Mouse (Mus musculus): ENCODE data around the gene Fam47c.

Gene Fam47c

DNA sequence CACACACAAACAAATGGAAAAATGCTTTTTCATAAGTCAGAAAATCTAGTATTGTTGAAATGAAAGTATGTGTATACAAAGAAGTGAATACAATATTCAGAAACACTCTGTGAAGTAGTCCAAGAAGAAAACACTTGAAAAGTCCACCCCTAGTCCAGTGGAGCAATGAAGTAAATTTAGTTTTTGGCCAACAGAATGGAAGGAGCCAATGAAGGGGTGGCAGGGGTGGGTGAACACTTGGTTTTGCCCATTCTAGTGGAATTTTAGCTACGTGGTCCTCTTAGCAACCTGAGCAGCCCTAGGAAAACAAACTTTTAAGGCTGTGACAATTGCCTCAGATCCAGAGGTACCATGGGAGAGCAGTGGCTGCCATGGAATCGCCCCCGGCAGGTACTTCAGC is at the start of gene Fam47c:
Gene Fam47c (plus strand): TSS at position 301 of the 400 bp plus-strand sequence.
- no peak for DNase-seq (ENCODE audit: low spot score in 2 of 2)

DNA sequence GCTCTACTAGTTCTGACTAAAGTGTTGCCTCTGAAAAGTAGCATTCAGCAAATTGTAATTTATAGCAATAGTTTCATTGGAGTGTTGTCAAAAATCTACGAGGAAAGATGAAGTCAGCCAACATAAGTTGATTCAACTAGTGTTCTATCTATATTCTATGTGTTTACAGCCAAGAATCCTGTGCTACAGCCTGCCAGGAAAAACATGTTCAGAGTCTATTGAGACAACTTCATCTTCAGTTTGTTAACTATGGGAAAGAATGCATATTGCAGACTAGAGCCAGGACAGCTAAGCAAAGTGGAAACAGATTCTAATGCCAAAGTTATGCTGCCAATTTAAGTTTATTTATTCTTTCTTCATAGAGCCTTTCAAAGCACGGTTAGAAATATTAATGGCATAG is 31.8 kb downstream of the Fam47c start:
- DNase-seq (ENCODE audit: low spot score in 2 of 2): no peak

DNA sequence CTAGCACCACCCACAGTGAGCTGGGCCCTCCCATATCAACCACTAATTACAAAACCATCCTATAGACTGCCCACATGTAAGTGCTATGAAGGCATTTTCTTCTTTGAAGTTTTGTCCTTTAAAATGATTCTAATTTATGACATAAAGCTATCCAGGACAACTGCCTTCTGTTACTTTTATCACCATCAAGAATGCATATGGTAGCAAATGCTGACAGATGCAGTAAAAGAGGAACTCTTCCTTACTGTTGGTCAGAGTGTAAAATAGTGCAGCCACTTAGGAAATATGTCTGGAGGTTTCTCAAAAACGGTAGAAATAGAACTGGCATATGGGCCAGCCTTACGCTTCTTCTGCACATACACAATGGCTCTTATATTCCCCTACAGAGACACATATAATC is 39.5 kb downstream of the Fam47c start:
- DNase-seq (ENCODE audit: low spot score in 2 of 2): no peak
